Mouse (Mus musculus) urinary bladder, adult 2 months (tissue): ENCODE data around the gene Crisp2. TPM values are rescaled to one million over a fixed set of nuclear protein-coding genes. Genes with fewer than 3 reads are reported as not detected.
"Not testable (repeated sequence)": the region's sequence is repeated elsewhere in the genome, so short reads cannot be mapped to it uniquely, and the experiment has no call there.

Experiments used
- DNase-seq: peaks from one replicate; pipeline ENCODE4 v3.0.0; 2022; ENCODE audit warnings: low spot score
- polyA plus RNA-seq: library from polyadenylated mRNA; depleted of rRNA; stranded (reverse); fragments of >200 nt; gene quantifications from 2 replicates; pipeline ENCODE4 v1.2.3, GENCODE M21; 2012; rRNA removed

Crisp2 gene
- polyA plus RNA-seq: 0.18 TPM in 2 replicates

DNA sequence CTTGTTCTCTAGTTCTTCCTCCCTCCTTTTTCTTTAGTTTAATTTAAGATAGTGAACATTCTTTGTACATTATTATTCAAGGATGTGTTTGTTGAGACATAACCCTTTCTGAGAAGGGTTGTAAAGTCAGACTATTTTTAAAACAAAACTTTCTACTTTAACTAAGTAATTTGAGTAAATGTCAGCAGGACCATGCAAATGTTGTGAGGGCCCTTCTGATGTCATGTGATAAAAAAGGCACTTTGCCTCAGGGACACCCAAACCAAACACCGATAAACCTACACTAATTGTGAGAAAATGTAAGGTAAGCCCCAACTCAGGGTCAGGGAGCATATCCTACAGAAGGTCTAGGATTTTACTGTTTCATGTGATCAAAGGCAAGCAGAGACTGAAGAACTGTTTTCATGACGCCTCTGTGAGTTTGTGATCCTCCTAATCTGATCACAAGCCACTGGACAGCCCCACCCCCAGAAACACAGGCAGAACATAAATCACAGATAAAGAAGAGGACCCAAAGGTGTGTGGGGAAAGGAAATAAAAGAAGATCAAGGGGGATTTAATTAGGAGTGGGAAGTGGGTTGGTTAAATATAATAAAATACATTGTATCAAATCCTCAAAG is at the start of gene Crisp2:
Crisp2 (minus strand) TSS at position 51 of the 620 bp plus-strand sequence.
- no peak for DNase-seq

DNA sequence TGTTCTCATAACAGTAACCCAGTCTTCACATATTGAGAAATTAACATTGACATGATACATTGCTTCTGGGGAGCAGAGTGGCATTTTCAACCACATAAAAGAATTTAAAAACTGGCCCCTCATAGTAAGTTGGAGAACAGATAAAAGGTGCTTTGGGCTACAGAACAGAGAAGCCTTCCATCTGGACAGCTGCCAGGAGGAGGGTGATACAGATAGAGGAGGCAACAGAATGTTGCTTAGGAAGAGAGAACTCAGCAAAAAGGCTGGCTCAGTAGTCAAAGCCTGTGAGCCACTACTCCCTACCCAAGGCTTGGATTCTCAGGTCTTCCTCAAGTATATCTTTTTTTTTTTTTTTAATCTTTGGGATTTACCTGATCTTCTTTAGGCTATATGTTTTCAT is 48.3 kb upstream of the Crisp2 start:
- DNase-seq: no peak

DNA sequence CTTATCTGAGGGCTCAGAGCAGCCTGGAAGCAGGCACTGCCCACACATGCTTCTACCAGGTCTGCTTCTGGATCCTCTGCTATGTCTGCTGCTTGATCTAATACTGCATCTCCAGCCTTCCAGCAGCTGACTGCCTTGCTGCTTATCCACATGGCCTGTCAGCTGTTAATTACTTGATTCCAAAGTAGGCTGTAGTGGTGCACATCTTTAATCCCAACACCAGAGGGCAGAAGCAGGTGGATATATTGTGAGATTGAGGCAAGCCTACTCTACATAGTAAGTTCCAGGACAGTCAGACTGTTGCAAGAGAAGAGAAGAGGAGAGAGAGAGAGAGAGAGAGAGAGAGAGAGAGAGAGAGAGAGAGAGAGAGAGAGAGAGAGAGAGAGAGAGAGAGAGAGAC is 30.5 kb upstream of the Crisp2 start:
- DNase-seq: no peak

DNA sequence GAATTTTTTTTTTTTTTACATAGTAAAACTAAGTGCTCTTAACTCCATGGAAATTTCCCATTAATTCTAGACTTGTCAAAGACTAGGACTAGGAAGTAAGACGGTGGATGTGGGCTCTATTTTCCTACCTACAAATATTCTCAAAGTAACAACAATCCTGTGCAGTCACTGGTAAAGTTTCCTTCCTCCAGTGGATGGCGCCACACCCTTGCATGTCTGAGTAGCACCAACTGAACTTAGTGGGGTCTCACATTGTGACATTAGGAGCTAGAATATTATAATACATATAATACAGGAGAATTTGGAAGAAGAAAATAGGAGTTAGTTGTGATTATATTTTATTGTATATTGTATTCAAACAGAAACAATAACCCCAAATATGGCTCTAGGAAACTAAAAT is 25.1 kb upstream of the Crisp2 start:
- DNase-seq: no peak

DNA sequence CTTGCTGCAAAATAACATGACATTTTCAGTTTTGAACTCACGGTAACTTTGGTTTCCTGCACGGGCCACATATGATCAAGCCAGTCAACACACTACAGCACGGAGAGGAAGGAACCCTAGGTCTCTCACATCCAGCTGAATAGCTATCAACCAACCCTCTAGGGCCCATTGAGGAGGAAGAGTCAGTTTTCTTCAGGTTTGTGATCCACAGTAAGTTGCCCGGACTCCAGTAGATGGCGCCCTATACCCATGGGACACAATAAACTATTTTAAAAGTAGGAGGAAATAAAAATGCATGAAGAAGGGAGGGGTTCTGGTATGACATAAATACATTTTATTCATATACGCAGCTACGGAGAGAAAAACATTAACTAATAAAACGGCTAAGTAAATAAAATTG is 17.7 kb upstream of the Crisp2 start:
- DNase-seq: no peak

DNA sequence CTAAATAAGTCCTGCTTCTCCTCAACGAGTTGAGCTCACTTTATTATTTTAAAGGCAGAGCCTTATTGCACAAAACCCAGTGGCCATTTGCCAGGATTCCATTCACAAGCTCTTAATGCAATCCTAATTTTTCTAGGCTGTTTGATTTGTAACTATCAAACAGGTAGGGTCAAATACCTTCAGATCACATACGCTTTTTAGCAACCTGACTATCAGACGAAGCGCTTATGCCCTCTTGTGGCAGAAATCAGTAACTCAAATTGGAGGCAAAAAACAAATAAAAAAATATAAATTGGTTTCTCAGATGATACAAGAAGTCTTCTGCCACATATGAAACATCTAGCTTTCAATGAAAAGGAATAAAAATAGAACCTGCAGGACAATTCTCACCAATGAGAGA is 17.0 kb upstream of the Crisp2 start:
- DNase-seq: no peak

DNA sequence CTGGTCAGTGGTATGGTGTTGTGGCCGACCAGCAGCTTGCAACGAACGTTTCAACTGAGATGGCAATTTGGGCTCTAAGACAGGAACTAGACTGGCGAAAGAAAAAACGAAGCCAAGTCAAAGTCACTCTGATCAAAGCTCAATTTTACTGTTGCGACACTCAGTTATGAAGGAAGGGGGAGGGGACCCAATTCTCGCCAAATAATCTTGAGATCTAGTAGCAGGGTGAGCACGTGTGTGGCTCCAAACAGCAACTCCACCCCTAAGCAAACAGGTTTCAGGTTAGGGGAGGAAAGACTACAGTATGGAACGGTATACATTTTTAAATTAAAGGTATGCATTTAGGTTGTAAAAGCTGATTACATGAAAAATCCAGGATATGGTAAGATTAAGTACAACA is 14.7 kb upstream of the Crisp2 start:
- no peak for DNase-seq

DNA sequence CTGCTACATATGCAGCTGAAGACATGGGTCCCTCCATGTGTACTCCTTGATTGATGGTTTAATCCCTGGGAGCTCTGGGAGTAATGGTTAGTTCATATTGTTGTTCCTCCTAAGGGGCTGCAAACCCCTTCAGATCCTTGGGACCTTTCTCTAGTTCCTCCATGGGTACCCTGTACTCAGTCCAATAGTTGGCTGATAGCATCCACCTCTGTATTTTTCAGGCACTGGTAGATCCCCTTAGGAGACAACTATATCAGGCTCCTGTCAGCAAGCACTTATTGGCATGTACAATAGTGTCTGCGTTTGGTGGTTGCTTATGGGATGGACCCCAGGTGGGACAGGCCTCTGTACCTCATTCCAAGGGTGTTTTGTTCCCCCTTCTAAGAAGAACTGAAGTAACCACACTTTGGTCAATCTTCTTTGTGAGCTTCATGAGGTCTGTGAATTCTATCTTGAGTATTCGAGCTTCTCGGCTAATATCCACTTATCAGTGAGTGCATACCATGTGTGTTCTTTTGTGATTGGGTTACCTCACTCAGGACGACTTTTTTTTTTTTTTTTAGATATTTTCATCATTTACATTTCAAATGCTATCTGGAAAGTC is 10.6 kb upstream of the Crisp2 start:
- DNase-seq: no peak

DNA sequence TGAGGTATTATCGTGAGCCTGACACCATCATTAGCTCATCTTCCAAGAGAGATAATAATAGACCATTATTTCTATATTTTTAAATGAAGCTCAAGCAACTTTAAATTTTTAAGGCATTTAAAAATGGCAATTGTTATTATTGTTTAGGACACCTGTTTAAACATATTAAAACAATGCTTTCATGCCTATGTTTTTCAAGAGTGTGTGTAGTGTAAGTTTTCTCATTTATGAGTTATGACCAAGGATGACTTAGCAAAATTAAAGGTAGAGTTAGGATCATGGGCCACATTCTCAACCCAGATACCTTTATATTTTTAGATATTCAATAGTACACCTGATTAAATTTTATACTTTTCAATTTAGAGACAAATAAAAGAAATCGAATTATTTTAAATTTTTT is 5.5 kb upstream of the Crisp2 start:
- no peak for DNase-seq

DNA sequence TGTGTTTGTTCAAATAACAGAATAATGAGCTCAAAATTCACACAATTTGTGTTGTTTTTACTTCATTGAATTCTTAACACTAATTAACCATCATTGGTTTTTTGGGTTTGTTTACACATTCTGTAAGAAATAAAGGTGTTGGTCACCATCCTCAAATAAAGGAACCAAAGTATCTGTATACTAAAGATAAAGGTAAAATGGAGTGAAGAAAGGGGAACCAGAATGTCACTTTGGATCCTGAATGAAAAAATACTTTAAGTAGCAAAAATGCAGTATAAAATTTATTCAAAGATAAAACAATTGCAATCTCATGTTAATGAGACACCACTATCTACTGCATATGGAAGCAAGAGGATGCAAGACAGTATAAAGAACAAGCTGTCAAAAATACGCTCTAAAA is 4.8 kb upstream of the Crisp2 start:
- no peak for DNase-seq

DNA sequence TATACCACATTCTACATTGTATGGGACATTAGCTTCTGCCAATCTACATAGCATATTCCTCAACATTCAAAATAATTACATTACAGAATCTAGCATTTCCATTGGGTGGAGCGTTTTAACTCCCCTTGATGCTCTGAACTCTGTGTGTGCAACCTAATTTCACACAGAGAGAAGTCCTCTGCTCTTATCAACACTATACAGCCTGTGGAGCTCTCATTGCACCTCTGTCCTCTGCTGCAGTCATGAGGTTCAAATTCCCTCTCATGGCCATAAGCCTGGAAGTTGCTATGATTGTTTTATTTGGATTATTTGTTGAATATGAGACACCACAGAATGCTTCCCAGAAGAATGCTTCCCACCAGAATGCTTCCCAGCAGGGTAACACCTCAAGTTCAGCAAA is 4.1 kb upstream of the Crisp2 start, which contains the start of gene Rhag:
Rhag (plus strand) TSS at position 193 of the 400 bp plus-strand sequence.
- no peak for DNase-seq

DNA sequence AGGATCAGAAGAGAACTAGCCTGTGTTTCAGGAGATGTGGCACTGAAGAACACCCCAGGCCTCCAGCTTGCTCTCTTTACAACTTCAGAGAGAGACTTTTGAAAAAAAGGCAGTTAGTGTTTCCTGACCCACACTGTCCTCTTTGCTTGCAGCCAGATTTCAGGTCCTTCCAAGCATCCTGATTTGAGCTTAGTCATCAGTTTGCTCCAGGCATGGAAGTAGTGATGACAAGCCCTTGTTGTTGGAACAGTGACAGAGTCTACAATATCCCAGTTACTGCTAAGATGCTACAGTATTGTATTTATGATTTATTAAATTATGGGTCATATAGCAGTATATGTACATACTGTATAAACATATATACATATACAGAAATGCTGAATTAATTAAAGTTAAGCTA is 1.3 kb upstream of the Crisp2 start:
- no peak for DNase-seq

DNA sequence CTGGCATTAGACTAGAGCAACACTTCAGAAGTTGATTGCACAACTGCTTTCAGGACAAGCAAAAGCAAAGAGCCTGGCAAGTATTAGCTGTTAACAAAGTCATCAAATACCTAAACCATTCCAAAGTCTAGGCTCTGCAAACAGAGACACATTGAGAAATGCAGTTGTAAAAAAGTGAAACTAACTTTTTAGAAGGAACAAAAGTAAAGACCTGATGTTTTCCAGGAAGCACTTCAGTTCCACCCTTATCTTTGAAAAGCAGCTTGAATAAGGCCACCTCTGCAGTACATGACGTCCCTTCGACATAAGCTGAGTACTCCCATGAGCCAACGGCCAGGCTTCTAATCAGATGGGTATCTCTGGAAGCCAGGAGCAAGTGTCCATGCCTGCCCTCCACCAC is 253 bp downstream of the Crisp2 start:
- no peak for DNase-seq

DNA sequence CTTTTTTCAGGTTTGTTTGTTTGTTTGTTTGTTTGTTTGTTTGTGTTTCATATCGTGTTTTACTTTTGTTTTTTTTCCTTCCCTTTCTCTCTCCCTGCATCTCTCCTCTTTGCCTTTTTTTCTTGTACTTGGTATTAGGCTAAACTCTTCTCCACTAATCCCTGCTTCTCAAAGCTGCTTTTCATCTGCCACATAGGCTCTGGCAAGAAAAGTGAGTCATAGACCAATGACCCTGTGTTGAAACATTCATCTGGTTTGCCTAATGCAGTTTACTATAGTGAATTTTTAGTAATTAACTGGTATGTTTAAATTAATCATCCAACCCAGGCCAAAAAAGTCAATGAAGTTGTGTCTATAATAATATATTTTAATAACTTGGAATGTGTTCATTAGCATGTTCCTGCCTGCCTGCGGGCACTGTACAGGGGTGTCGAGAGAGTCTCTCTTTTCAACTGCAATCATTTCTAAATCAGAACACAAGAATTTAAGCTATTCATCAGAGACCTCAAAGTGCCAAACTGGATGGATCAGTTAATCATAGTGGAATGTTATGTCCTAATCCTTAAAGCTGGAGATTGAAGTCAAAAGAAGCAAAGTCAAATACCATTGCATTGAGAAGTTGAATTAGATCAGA is 4.0 kb downstream of the Crisp2 start:
- no peak for DNase-seq

DNA sequence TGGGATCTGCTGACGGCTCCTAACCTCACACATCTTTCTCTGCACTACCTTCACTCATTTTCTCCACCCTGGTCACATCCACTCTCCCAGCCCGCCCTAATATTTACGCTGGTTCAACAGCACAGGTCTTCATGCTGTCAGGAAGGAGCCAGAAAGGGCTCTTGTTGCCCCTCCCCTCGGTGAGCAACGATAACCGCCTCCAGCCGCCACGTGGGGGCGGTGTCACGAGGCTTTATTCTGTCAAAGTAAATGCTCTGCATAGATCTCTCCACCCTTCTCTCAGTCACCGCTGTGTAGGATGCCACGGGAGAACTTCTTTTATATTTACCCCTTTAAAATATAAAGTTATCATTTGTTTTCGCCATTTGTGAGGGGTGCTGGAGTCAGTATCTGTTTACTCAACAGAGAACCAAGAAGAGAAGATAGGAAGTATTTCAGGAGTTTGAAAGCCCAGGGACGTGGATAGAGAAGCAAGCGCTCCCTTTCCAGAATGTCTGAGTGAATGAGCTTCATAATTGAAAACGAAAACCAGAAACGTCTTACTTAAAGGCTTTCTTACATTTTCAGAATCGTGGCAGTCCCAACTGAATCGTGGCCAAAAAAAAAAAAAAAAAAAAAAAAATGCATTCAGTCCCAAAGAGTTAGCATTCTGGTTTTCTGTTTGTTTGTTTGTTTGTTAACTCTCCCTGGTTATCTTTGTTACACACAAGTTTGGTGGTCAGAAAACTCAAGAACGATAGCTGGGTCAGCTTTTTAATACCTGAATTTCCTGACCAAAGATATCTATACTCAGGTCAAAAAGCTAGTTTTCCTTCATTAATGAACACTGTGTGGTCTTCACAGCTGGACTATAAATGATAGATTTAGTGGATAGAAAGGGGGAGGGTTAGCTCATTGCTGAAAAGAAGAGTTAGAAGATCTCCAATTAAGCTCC is 12.6 kb downstream of the Crisp2 start:
- DNase-seq: peak; percentile 20

DNA sequence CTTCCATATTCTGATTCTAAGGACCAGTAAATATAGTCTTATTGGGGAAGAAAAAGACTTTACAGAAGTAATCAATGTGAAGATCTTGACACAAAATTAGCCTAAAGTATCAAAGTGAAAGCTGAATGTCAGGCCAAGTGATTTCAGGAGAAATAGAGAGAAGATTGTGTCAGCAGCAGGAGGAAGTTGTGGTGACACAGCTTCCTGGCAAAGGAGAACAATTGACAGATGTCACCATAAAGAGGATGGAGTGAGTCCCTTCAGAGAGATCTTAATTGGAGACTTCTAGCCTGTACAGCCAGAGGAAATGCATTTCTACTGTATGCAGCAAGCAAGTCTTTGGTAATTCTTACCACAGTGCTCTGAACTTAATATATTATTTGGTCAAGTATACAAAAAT is 16.9 kb downstream of the Crisp2 start:
- no peak for DNase-seq

DNA sequence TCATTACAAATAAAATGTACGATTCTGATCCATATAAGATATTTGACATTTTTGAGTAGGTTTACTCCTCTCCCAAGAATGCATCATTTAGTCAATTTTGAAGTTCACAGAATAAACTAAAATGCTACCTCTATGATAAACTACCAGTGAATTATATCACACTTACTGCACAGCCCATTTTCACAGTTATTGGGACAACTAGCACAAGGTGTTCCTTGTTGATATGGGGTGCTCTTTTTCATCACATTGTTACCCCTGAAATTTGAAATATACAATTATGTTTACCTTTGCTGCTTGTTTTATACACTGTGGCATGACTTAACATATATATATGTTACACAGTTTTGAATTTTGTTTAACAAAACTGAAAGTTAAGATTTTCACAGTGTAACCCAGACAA is 39.7 kb downstream of the Crisp2 start:
- DNase-seq: no peak

DNA sequence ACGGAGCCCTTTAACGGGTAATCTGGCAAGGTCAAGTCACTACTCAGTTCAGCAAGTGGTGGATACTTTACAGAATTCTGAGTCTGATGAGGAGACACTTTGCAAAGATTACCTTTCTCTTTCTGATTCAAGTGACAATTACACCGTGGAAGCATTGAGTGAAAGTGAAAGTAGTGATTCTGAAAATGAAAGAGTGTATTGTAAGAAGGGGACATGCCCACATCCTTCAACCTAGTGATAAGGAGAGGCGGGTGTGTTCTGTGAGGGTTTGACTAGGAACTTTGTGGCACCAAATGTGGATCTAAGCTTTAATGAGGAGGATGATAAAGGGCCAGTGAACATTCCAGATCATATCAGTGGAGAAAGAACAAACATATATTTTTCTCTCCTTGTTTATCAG is 43.1 kb downstream of the Crisp2 start:
- DNase-seq: no peak

DNA sequence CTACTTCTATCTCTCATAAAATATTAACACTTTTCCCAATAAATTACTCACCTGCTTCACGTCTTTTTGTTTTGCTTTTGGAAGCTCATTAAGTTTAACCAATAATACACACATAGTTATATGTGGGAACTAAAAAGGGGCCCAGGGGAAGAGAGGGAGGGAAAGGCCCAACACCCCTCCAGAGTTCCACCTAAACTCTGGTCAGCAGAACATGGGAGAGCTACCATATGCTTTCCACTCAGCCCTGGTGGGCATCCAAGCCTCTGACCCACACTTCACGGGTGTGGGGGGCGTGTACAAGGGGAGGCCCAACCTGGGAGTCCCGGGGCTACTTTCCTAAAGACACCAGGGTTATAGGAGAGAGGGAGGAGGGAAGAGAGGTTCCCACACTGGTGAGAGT is 75.1 kb downstream of the Crisp2 start:
- DNase-seq: no peak

DNA sequence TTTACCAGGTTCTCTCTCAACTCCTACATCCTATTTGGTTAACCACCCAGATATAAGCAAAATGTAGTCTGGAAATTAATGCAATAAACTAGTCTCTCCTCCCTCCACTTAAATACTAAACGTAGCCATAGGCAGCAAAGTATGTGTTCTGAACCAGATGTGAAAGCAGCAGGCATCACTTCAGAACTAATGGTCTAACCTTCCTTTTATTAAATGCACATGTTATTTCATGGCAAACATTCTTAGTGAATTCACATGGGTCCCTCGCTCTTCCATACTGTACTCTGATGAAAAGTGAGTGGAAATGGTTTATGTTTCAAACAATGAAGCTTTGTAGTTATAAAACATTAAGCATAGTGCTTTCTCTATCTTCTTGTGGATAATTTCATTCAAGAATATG is 75.5 kb downstream of the Crisp2 start:
- DNase-seq: no peak

DNA sequence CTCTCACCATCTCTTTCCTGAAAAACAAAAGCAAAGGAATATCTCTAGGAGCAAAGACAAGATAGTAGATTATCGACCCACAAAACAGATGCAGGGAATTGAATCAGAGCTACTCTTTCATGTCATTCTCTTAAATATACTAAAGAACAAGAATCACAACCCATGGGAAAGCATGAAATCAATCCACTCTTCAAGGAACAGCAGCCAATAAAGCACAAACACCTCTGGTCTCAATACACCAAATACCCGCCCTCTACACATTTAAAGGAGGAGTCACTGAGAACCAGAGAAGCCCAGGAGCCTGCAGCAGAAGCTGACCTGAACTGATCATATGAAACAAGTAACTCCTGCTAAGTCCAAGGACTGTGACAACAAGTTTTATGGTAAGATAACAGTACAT is 80.0 kb downstream of the Crisp2 start, which contains the start of gene Esp1:
Esp1 (plus strand) TSS at position 301 of the 400 bp plus-strand sequence.
- no peak for DNase-seq

DNA sequence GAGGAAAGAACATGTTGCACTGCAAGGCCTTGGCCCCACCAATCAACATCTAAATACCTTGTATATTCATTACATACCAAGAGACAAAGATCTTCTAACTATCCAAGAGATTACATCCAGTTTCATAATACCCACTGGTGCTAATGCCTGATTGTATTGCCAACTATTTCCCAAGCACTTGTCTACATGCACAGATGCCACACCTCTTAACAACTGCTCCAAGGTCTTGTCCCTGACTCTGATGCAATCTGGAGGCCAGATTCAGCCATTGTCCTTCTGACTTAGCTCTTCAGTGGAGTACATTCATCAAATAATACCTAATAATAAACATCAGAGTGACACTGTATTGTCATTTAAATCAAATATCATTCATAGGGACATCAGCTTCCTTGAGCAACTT is 89.7 kb downstream of the Crisp2 start:
- DNase-seq: not testable (repeated sequence)
